Mouse (Mus musculus): ENCODE results near the gene Dnajc19.

GRCm38 (mm10) chr3:34020382-34021258, 60.5 kb downstream of the Dnajc19 start:
- TF ChIP-seq POLR2A (IDR thresholded peaks at IDR 0.05; ENCODE audit: extremely low read depth, insufficient read depth, low read length): no peak
- TF ChIP-seq CTCF (IDR thresholded peaks at IDR 0.05; ENCODE audit: extremely low read depth, insufficient read depth, low read length): no peak

Measured in cortical plate, adult 2 months (tissue).